Mouse (Mus musculus) myocyte (in vitro differentiated cells): ENCODE measurements around the gene Rbm19.

Experiments
- E2F4 ChIP-seq: IDR thresholded peaks from one replicate; pipeline ENCODE4 v1.6.1; 2011; ENCODE audit warnings: mild to moderate bottlenecking, control low read depth, moderate library complexity; ENCODE audit not compliant: insufficient read depth
- MAX ChIP-seq: IDR thresholded peaks from one replicate; pipeline ENCODE4 v1.6.1; 2011; ENCODE audit warnings: low read depth, mild to moderate bottlenecking, control low read depth
- MYOG ChIP-seq, 3 experiments: IDR thresholded peaks; one replicate each; pipeline ENCODE4 v1.6.1; 2011; ENCODE audit warnings: control low read depth in 2 of 3, low read depth in 2 of 3, mild to moderate bottlenecking in 2 of 3; ENCODE audit not compliant: insufficient read length in 2 of 3, control insufficient read depth in 1 of 3, insufficient read depth in 1 of 3
- POLR2A ChIP-seq: IDR thresholded peaks from one replicate; pipeline ENCODE4 v1.6.1; 2011; ENCODE audit warnings: low read depth, mild to moderate bottlenecking, control low read depth, moderate library complexity; ENCODE audit not compliant: insufficient read length
- TCF3 ChIP-seq: IDR thresholded peaks from one replicate; pipeline ENCODE4 v1.6.1; 2011; ENCODE audit warnings: low read depth, control low read depth; ENCODE audit not compliant: insufficient read length
- USF1 ChIP-seq: IDR thresholded peaks from one replicate; pipeline ENCODE4 v1.6.1; 2011; ENCODE audit warnings: low read depth, mild to moderate bottlenecking, control low read depth, moderate library complexity

- no peak for TF ChIP-seq POLR2A
- TF ChIP-seq MAX: no peak
- no peak for TF ChIP-seq E2F4
- TF ChIP-seq TCF3: no peak
- TF ChIP-seq USF1: no peak
- no peak for TF ChIP-seq MYOG (IDR thresholded peaks at IDR 0.05; ENCODE audit: control insufficient read depth in 1 of 3, insufficient read depth in 1 of 3, insufficient read length in 2 of 3, low read depth in 2 of 3)
Measured at GRCm38 (mm10) chr5:120088561-120088960, 27.7 kb upstream of the Rbm19 start.
